Mouse (Mus musculus): ENCODE data around the gene Pgam2.

DNA sequence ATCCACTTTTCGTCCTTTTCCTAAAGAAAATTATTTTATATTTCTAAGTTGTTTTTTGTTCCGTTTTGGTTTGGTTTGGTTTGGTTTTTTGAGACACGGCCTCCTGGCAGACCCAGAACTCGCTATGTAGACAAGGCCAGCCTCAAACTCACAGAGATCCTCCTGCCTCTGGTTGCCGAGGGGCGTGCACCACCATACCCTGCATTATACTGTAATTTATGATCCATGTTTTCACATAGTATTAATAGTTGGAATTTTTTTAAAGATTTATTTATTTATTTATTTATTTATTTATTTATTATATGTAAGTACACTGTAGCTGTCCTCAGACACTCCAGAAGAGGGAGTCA, 40.9 kb downstream of the Pgam2 start:
- TF ChIP-seq POLR2A (IDR thresholded peaks at IDR 0.05; ENCODE audit: insufficient read depth, low read depth, low read length), result no peak
- TF ChIP-seq CTCF (IDR thresholded peaks at IDR 0.05), result no peak

All from heart, adult 2 months (tissue).